In the genomic region with DNA sequence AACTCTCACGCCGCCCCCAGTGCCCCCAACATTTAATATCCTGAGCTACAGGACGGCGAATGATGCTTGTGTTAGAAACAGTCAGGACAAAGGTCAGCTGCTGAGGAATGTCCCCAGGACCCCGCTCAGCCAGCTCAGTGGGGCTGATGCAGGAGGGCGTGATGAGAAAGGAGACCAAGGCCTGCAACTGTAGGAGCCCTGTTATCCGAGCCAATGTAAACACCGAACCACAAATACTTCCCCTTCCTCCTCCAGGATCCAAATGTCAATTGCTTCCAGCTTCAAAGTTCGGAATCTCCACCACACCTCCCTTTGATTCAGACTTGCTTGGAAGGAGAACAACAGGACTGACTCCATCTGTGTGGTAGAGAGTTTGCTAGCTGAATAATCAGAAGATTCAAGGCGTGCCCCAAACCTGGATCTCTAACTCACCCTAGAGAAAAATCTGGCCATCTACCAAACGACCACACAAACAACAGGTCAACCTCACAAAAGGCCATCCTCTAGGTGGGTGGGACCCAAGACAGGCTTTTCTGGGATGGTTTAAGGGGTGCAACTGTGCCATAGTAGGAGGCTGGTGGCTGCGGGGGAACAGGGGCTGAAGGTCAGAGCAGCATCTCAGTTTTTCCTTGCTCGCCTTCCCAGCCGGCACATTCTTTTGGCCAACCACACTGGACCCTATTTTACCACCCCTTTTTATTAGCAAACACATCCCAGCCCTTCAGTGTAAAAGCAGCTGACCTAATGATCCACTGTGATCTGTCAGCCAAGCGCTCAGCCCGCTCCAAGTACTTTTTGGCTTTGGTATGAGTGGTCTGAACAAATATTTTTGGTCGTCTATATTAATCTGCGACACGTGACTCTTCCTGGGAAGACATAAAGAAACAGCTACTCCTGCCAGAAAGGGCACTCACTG, we compare ENCODE assay signal across 11 mouse cellular contexts.
A peak's percentile ranks its signal among the peaks of the same experiment; 100 is the strongest.
DNase-seq lines count a peak whose midpoint lies in the region; ATAC-seq and TF ChIP-seq lines count a peak whose summit lies in the region.
"Had no signal": no experiment of that assay in that cellular context is flagged by ENCODE, and none has a peak within 500 bp of the region (broad histone marks: within the 10 kb centered on the region; RNA-seq: fewer than 3 reads in every experiment).

No protein-coding gene starts in this region.

- DNase-seq in kidney, adult 9 months, result peak; percentile 7
- no peak for DNase-seq in kidney, adult 11 months
- peak; percentile 18 for DNase-seq in brain, embryonic 14.5 days (ENCODE audit: low read depth)
- DNase-seq in embryonic facial prominence, embryonic 14.5 days (ENCODE audit: low spot score), result peak; percentile 81
- peak; percentile 20 for DNase-seq in lung, postnatal 36 days
- no peak for DNase-seq in yolk sac, embryonic 10.5 days (ENCODE audit: low spot score)
- DNase-seq: cerebellum, adult 9-10 months had no signal

- H3K4me3 ChIP-seq in embryonic facial prominence, embryonic 14.5 days (ENCODE audit: low read depth, low read length), result no peak overlapping the region
- H3K4me3 ChIP-seq: heart, embryonic 15.5 days; liver, embryonic 15.5 days had no signal

- H3K27ac ChIP-seq in embryonic facial prominence, embryonic 14.5 days (replicated peaks; ENCODE audit: low read depth, low read length), result 0 out of 2 replicates have a peak overlapping the region, but pooled peaks have one; percentile 3
- H3K27ac ChIP-seq: heart, embryonic 15.5 days; liver, embryonic 15.5 days had no signal

- peak; percentile 50; the same call in 1 of the 2 replicates for ATAC-seq in embryonic facial prominence, embryonic 14.5 days (ENCODE audit: low read depth)
- no peak for ATAC-seq in megakaryocyte progenitor cell, adult 5-6 weeks (replicated peaks; ENCODE audit: poor library complexity)
- ATAC-seq: inflammation-experienced regulatory T-cells, adult 6 months had no signal

- 31% methylated on average over 19 of the region's 19 CpGs for WGBS in embryonic facial prominence, embryonic 14.5 days

- no peak for TF ChIP-seq POLR2A in brain, embryonic 14.5 days (IDR thresholded peaks at IDR 0.05; ENCODE audit: borderline replicate concordance, extremely low read depth, insufficient read depth, insufficient read length, poor library complexity, severe bottlenecking)

- peaks cover 17% of the 10 kb centered on the region for H3K4me1 ChIP-seq in embryonic facial prominence, embryonic 14.5 days (ENCODE audit: control insufficient read depth, insufficient read depth, low read length)
- H3K4me1 ChIP-seq: heart, embryonic 15.5 days; liver, embryonic 15.5 days had no signal

- H3K36me3 ChIP-seq in embryonic facial prominence, embryonic 14.5 days (ENCODE audit: control insufficient read depth, insufficient read depth, low read length), result no peaks in the 10 kb centered on the region
- H3K36me3 ChIP-seq: heart, embryonic 15.5 days; liver, embryonic 15.5 days had no signal

- no peak overlapping the region for H3K9ac ChIP-seq in embryonic facial prominence, embryonic 14.5 days (ENCODE audit: low read depth, low read length)
- H3K9ac ChIP-seq: heart, embryonic 15.5 days; liver, embryonic 15.5 days had no signal

- H3K27me3 ChIP-seq in embryonic facial prominence, embryonic 14.5 days (replicated peaks; ENCODE audit: control insufficient read depth, insufficient read depth, low read length), result no peaks in the 10 kb centered on the region; the same call in 1 of the 2 replicates
- H3K27me3 ChIP-seq: heart, embryonic 15.5 days; liver, embryonic 15.5 days had no signal

- no peaks in the 10 kb centered on the region for H3K9me3 ChIP-seq in embryonic facial prominence, embryonic 14.5 days (ENCODE audit: control insufficient read depth, low read length)
- H3K9me3 ChIP-seq: heart, embryonic 15.5 days; liver, embryonic 15.5 days had no signal

- no peak for TF ChIP-seq CTCF in brain, embryonic 14.5 days (IDR thresholded peaks at IDR 0.05; ENCODE audit: borderline replicate concordance, extremely low read depth, insufficient read depth, insufficient read length)

- H3K4me2 ChIP-seq in embryonic facial prominence, embryonic 14.5 days (ENCODE audit: low read depth, low read length), result 0 out of 2 replicates have a peak overlapping the region, but pooled peaks have one; percentile 1
- H3K4me2 ChIP-seq: heart, embryonic 15.5 days; liver, embryonic 15.5 days had no signal

Comparison
In these comparisons a context has a peak if more than half of its experiments do, and no peak if none do; other contexts are left out.
1. DNase-seq: peak in kidney, adult 9 months (single experiment), brain, embryonic 14.5 days (single experiment), embryonic facial prominence, embryonic 14.5 days (single experiment) and lung, postnatal 36 days (single experiment); none in kidney, adult 11 months (single experiment) and yolk sac, embryonic 10.5 days (single experiment).